Mouse (Mus musculus): ENCODE data around the gene Hdgf. TPM values are rescaled to one million over a fixed set of nuclear protein-coding genes. Genes with fewer than 3 reads are reported as not detected.
A peak's percentile ranks its signal among the peaks of the same experiment; 100 is the strongest.
"Not testable (repeated sequence)": the region's sequence is repeated elsewhere in the genome, so short reads cannot be mapped to it uniquely, and the experiment has no call there.

Gene Hdgf
- polyA plus RNA-seq, 1 experiment from 2014 or later, result 154 TPM

GRCm38 (mm10) chr3:87885281-87886003 lies 20.7 kb upstream of the Hdgf start, which contains the start of gene Prcc:
Prcc (minus strand) TSS chr3:87885608.
- peak within 1 kb of the TSS; percentile 88 for H3K4me2 ChIP-seq (ENCODE audit: low read length)
- no peaks in the 10 kb centered on the region for H3K27me3 ChIP-seq (ENCODE audit: control insufficient read depth, insufficient read depth, low read length)
- peak within 1 kb of the TSS; percentile 90 for H3K9ac ChIP-seq (ENCODE audit: low read length)
- H3K27ac ChIP-seq (replicated peaks in 1 of 2; ENCODE audit: control insufficient read depth in 1 of 2, insufficient read depth in 1 of 2, low read depth in 2 of 2, low read length in 2 of 2), result peak within 1 kb of the TSS; percentile 92 to 94
- H3K36me3 ChIP-seq (ENCODE audit: control insufficient read depth, insufficient read depth, low read length), result peaks cover 6% of the 10 kb centered on the region
- under 1% methylated on average over 33 of the region's 33 CpGs for WGBS
- H3K9me3 ChIP-seq (ENCODE audit: control insufficient read depth, low read length), result peaks cover 8% of the 10 kb centered on the region; the same call in 1 of the 2 replicates
- H3K4me1 ChIP-seq (ENCODE audit: control insufficient read depth in 2 of 2, insufficient read depth in 2 of 2, low read length in 2 of 2), result peaks cover 2 to 12% of the 10 kb centered on the region in 2 experiments; a peak in 3 of 4 replicates
- peak within 1 kb of the TSS; percentile 84 to 93 for H3K4me3 ChIP-seq (ENCODE audit: control insufficient read depth in 1 of 2, insufficient read depth in 1 of 2, low read depth in 1 of 2, low read length in 2 of 2)
- peak; percentile 96 for ATAC-seq (ENCODE audit: insufficient number of reproducible peaks, insufficient read depth, low FRiP score, low read depth)

DNA sequence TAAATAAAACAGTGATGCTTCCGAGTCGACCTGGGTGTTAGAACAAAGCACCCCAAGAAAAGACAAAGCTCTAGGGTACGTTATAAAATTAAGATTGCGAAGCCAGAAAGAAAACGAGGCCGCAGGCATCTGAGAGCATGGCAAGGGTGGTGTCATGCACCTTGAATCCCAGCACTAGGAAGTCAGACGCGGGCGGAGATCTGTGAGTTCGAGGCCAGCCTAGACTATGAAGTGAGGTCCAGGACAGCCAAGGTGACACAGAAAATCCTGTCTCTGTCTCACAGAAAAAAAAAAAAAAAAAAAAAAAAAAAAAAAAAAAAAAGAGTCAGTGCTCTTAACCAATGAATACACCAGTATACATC lies 20.1 kb upstream of the Hdgf start:
- Histone ChIP-seq H3K27me3 (ENCODE audit: control insufficient read depth, insufficient read depth, low read length) (no peaks in the 10 kb centered on the region), H3K4me1 (ENCODE audit: control insufficient read depth in 2 of 2, insufficient read depth in 2 of 2, low read length in 2 of 2) (peaks cover 2 to 12% of the 10 kb centered on the region in 2 experiments; a peak in 3 of 4 replicates), H3K36me3 (ENCODE audit: control insufficient read depth, insufficient read depth, low read length) (0 out of 2 replicates have a peak, but pooled peaks cover 3% of the 10 kb centered on the region), H3K4me3 (ENCODE audit: control insufficient read depth in 1 of 2, insufficient read depth in 1 of 2, low read depth in 1 of 2, low read length in 2 of 2) (peak overlapping the region; percentile 62 to 84), H3K27ac (replicated peaks in 1 of 2; ENCODE audit: control insufficient read depth in 1 of 2, insufficient read depth in 1 of 2, low read depth in 2 of 2, low read length in 2 of 2) (peak overlapping the region; percentile 33 to 37; a peak in 2 of 4 replicates), H3K9ac (ENCODE audit: low read length) (no peak overlapping the region), H3K4me2 (ENCODE audit: low read length) (peak overlapping the region; percentile 88), H3K9me3 (ENCODE audit: control insufficient read depth, low read length) (peaks cover 8% of the 10 kb centered on the region; the same call in 1 of the 2 replicates)
- no peak for ATAC-seq (ENCODE audit: insufficient number of reproducible peaks, insufficient read depth, low FRiP score, low read depth)
- 11% methylated on average over 10 of the region's 10 CpGs for WGBS

GRCm38 (mm10) chr3:87886416-87886815 lies 19.7 kb upstream of the Hdgf start:
- ATAC-seq (ENCODE audit: insufficient number of reproducible peaks, insufficient read depth, low FRiP score, low read depth), result no peak
- Histone ChIP-seq H3K4me1 (ENCODE audit: control insufficient read depth in 2 of 2, insufficient read depth in 2 of 2, low read length in 2 of 2) (peaks cover 2 to 12% of the 10 kb centered on the region in 2 experiments; a peak in 3 of 4 replicates), H3K36me3 (ENCODE audit: control insufficient read depth, insufficient read depth, low read length) (0 out of 2 replicates have a peak, but pooled peaks cover under 1% of the 10 kb centered on the region), H3K9ac (ENCODE audit: low read length) (no peak overlapping the region), H3K27ac (replicated peaks in 1 of 2; ENCODE audit: control insufficient read depth in 1 of 2, insufficient read depth in 1 of 2, low read depth in 2 of 2, low read length in 2 of 2) (no peak overlapping the region), H3K9me3 (ENCODE audit: control insufficient read depth, low read length) (peaks cover 8% of the 10 kb centered on the region; the same call in 1 of the 2 replicates), H3K4me2 (ENCODE audit: low read length) (peak overlapping the region; percentile 88), H3K27me3 (ENCODE audit: control insufficient read depth, insufficient read depth, low read length) (no peaks in the 10 kb centered on the region), H3K4me3 (ENCODE audit: control insufficient read depth in 1 of 2, insufficient read depth in 1 of 2, low read depth in 1 of 2, low read length in 2 of 2) (peak overlapping the region in 1 of 2 experiments; percentile 84; a peak in 1 of 4 replicates)
- 80% methylated on average over 6 of the region's 6 CpGs for WGBS

GRCm38 (mm10) chr3:87887400-87887799 lies 18.7 kb upstream of the Hdgf start:
- ATAC-seq (ENCODE audit: insufficient number of reproducible peaks, insufficient read depth, low FRiP score, low read depth); H3K27ac ChIP-seq (replicated peaks in 1 of 2; ENCODE audit: control insufficient read depth in 1 of 2, insufficient read depth in 1 of 2, low read depth in 2 of 2, low read length in 2 of 2); H3K4me2 ChIP-seq (ENCODE audit: low read length); H3K27me3 ChIP-seq (ENCODE audit: control insufficient read depth, insufficient read depth, low read length); H3K36me3 ChIP-seq (ENCODE audit: control insufficient read depth, insufficient read depth, low read length); H3K4me3 ChIP-seq (ENCODE audit: control insufficient read depth in 1 of 2, insufficient read depth in 1 of 2, low read depth in 1 of 2, low read length in 2 of 2); H3K9ac ChIP-seq (ENCODE audit: low read length); H3K9me3 ChIP-seq (ENCODE audit: control insufficient read depth, low read length): not testable (repeated sequence)
- H3K4me1 ChIP-seq (ENCODE audit: control insufficient read depth in 2 of 2, insufficient read depth in 2 of 2, low read length in 2 of 2), result peaks cover 2 to 12% of the 10 kb centered on the region in 2 experiments; a peak in 3 of 4 replicates
- 82% methylated on average over 4 of the region's 4 CpGs for WGBS

GRCm38 (mm10) chr3:87891481-87891880 lies 14.6 kb upstream of the Hdgf start:
- Histone ChIP-seq H3K4me3 (ENCODE audit: control insufficient read depth in 1 of 2, insufficient read depth in 1 of 2, low read depth in 1 of 2, low read length in 2 of 2) (no peak overlapping the region), H3K27ac (replicated peaks in 1 of 2; ENCODE audit: control insufficient read depth in 1 of 2, insufficient read depth in 1 of 2, low read depth in 2 of 2, low read length in 2 of 2) (no peak overlapping the region), H3K4me2 (ENCODE audit: low read length) (no peak overlapping the region), H3K9me3 (ENCODE audit: control insufficient read depth, low read length) (peaks cover 8% of the 10 kb centered on the region; the same call in 1 of the 2 replicates), H3K27me3 (ENCODE audit: control insufficient read depth, insufficient read depth, low read length) (no peaks in the 10 kb centered on the region), H3K36me3 (ENCODE audit: control insufficient read depth, insufficient read depth, low read length) (no peaks in the 10 kb centered on the region), H3K9ac (ENCODE audit: low read length) (no peak overlapping the region), H3K4me1 (ENCODE audit: control insufficient read depth in 2 of 2, insufficient read depth in 2 of 2, low read length in 2 of 2) (no peaks in the 10 kb centered on the region)
- ATAC-seq (ENCODE audit: insufficient number of reproducible peaks, insufficient read depth, low FRiP score, low read depth), result no peak
- 71% methylated on average over 3 of the region's 3 CpGs for WGBS

DNA sequence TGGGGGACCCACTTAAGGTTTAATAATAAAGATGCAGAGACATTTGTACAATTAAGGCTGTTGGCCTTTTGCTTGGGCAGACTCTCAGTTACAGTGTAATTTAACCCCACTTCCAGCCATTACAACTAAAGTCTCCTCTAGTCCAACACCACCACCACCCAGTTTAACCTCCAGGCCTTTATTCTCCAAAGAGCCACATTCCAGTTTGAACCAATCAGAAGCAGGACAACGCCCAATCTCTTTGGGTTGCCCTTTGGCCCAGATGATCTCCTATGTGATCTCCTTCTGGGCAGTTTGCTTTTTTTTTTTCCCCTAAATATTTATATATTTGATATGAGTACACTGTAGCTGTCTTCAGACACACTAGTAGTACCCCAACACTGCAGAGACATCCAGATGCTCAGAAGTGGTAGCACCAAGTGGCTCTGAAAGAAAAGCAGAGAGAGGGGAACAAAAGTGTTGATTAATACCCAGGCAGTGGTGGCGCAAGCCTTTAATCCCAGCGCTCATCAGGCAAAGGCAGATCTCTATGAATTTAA lies 12.7 kb upstream of the Hdgf start:
- no peak for ATAC-seq (ENCODE audit: insufficient number of reproducible peaks, insufficient read depth, low FRiP score, low read depth)
- no peaks in the 10 kb centered on the region for H3K4me1 ChIP-seq (ENCODE audit: control insufficient read depth in 2 of 2, insufficient read depth in 2 of 2, low read length in 2 of 2)
- H3K4me2 ChIP-seq (ENCODE audit: low read length), result no peak overlapping the region
- H3K9me3 ChIP-seq (ENCODE audit: control insufficient read depth, low read length), result peaks cover 7% of the 10 kb centered on the region; the same call in 1 of the 2 replicates
- H3K27ac ChIP-seq (replicated peaks in 1 of 2; ENCODE audit: control insufficient read depth in 1 of 2, insufficient read depth in 1 of 2, low read depth in 2 of 2, low read length in 2 of 2), result no peak overlapping the region
- WGBS, result 72% methylated on average over 3 of the region's 3 CpGs
- H3K36me3 ChIP-seq (ENCODE audit: control insufficient read depth, insufficient read depth, low read length), result no peaks in the 10 kb centered on the region
- no peak overlapping the region for H3K9ac ChIP-seq (ENCODE audit: low read length)
- H3K27me3 ChIP-seq (ENCODE audit: control insufficient read depth, insufficient read depth, low read length), result no peaks in the 10 kb centered on the region
- no peak overlapping the region for H3K4me3 ChIP-seq (ENCODE audit: control insufficient read depth in 1 of 2, insufficient read depth in 1 of 2, low read depth in 1 of 2, low read length in 2 of 2)

GRCm38 (mm10) chr3:87899266-87899665 lies 6.9 kb upstream of the Hdgf start:
- no peak for ATAC-seq (ENCODE audit: insufficient number of reproducible peaks, insufficient read depth, low FRiP score, low read depth)
- 63% methylated on average over 3 of the region's 3 CpGs for WGBS
- no peaks in the 10 kb centered on the region for H3K36me3 ChIP-seq (ENCODE audit: control insufficient read depth, insufficient read depth, low read length)
- H3K4me3 ChIP-seq (ENCODE audit: control insufficient read depth in 1 of 2, insufficient read depth in 1 of 2, low read depth in 1 of 2, low read length in 2 of 2), result no peak overlapping the region
- H3K9me3 ChIP-seq (ENCODE audit: control insufficient read depth, low read length), result no peaks in the 10 kb centered on the region
- no peak overlapping the region for H3K4me2 ChIP-seq (ENCODE audit: low read length)
- H3K9ac ChIP-seq (ENCODE audit: low read length), result no peak overlapping the region
- no peaks in the 10 kb centered on the region for H3K27me3 ChIP-seq (ENCODE audit: control insufficient read depth, insufficient read depth, low read length)
- no peaks in the 10 kb centered on the region for H3K4me1 ChIP-seq (ENCODE audit: control insufficient read depth in 2 of 2, insufficient read depth in 2 of 2, low read length in 2 of 2)
- no peak overlapping the region for H3K27ac ChIP-seq (replicated peaks in 1 of 2; ENCODE audit: control insufficient read depth in 1 of 2, insufficient read depth in 1 of 2, low read depth in 2 of 2, low read length in 2 of 2)

Data from heart, embryonic 14.5 days (tissue).